Mouse (Mus musculus) limb, embryonic 13.5 days (tissue): ENCODE measurements around the gene Rpap2. TPM values are rescaled to one million over a fixed set of nuclear protein-coding genes. Genes with fewer than 3 reads are reported as not detected.

Experiments
- ATAC-seq: fragments of 200-750 bp; cut with Nextera tagmentation; 2 replicates; pipeline ENCODE4 v1.8.0; 2017; ENCODE audit warnings: low read depth, moderate number of reproducible peaks, moderate TSS enrichment; ENCODE audit not compliant: low FRiP score
- H3K27ac ChIP-seq: fragments of 300-500 bp; sonication (generic); 2 replicates; pipeline ENCODE4 v1.5.1; 2015; ENCODE audit warnings: inconsistent platforms, mild to moderate bottlenecking, moderate library complexity
- H3K27me3 ChIP-seq: fragments of 300-500 bp; sonication (generic); 2 replicates; pipeline ENCODE4 v1.6.1; 2015; ENCODE audit warnings: mild to moderate bottlenecking, inconsistent platforms
- H3K36me3 ChIP-seq: fragments of 300-500 bp; sonication (generic); 2 replicates; pipeline ENCODE4 v1.6.1; 2015; ENCODE audit warnings: inconsistent platforms, mild to moderate bottlenecking, moderate library complexity
- H3K4me1 ChIP-seq: fragments of 300-500 bp; sonication (generic); 2 replicates; pipeline ENCODE4 v1.6.1; 2015; ENCODE audit warnings: inconsistent platforms
- H3K4me2 ChIP-seq: fragments of 300-500 bp; sonication (generic); replicated peaks from 2 replicates; pipeline ENCODE4 v1.6.1; 2015; ENCODE audit warnings: inconsistent platforms, mild to moderate bottlenecking, moderate library complexity
- H3K4me3 ChIP-seq: fragments of 300-500 bp; sonication (generic); 2 replicates; pipeline ENCODE4 v1.5.1; 2015; ENCODE audit warnings: moderate library complexity, mild to moderate bottlenecking, inconsistent platforms
- H3K9ac ChIP-seq: fragments of 300-500 bp; sonication (generic); 2 replicates; pipeline ENCODE4 v1.6.1; 2015; ENCODE audit warnings: mild to moderate bottlenecking, inconsistent platforms
- H3K9me3 ChIP-seq: fragments of 300-500 bp; sonication (generic); 2 replicates; pipeline ENCODE4 v1.6.1; 2016; ENCODE audit warnings: inconsistent platforms
- WGBS: fragments of 180-500 bp; shearing (Covaris S2); methylation state at CpG from one replicate; pipeline ENCODE4 v1.1.7; 2015; 5-methylcytosine and 5-hydroxymethylcytosine counted together
- polyA plus RNA-seq: library from polyadenylated mRNA; unstranded; fragments of >200 nt; fragmentation: Nextera tagmentation; extraction: Ambion mirVana; gene quantifications from 2 replicates; pipeline ENCODE4 v1.2.1, GENCODE M21; 2015

Gene Rpap2
- polyA plus RNA-seq, 1 experiment from 2014 or later = 20.5 TPM

- no peak; the same call in 1 of the 2 replicates for ATAC-seq
- peak overlapping the region; percentile 60 for H3K9ac ChIP-seq
- H3K36me3 ChIP-seq = no peaks in the 10 kb centered on the region
- no peaks in the 10 kb centered on the region for H3K9me3 ChIP-seq
- WGBS = 26% methylated on average over 9 of the region's 9 CpGs
- H3K4me3 ChIP-seq = peak overlapping the region; percentile 51
- H3K27me3 ChIP-seq = peaks cover 13% of the 10 kb centered on the region
- peaks cover 8% of the 10 kb centered on the region; the same call in 1 of the 2 replicates for H3K4me1 ChIP-seq
- no peak overlapping the region; the same call in 1 of the 2 replicates for H3K27ac ChIP-seq
- peak overlapping the region; percentile 72 for H3K4me2 ChIP-seq
These were observed 91.3 kb downstream of the Rpap2 start for GRCm38 (mm10) chr5:107688499-107688866.

DNA sequence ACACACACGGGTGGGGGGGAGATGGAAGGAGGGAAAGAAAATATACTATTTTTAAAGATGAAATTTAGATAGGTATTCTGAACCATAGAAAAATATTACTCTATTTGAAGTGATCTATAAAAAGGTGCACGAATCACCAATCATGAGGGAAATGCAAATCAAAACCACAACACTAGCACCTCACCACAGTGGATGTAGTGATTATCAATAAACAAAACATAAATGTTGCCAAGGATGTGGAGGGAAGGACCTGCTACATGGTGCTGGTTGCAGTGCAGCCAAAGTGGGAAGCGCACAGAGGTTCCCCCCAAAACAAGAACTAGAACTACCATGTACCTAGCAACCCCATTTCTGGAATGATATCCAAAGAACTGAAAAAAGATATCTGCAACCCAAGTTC lies 97.8 kb downstream of the Rpap2 start:
- Histone ChIP-seq H3K4me1 (no peaks in the 10 kb centered on the region), H3K27ac (no peak overlapping the region), H3K4me2 (no peak overlapping the region), H3K9me3 (0 out of 2 replicates have a peak, but pooled peaks cover 6% of the 10 kb centered on the region), H3K4me3 (no peak overlapping the region), H3K9ac (no peak overlapping the region), H3K27me3 (no peaks in the 10 kb centered on the region; the same call in 1 of the 2 replicates), H3K36me3 (no peaks in the 10 kb centered on the region)
- 80% methylated on average over 3 of the region's 3 CpGs for WGBS
- ATAC-seq = no peak

- 83% methylated on average over 8 of the region's 8 CpGs for WGBS
- Histone ChIP-seq H3K27me3 (no peaks in the 10 kb centered on the region), H3K36me3 (no peaks in the 10 kb centered on the region), H3K4me1 (no peaks in the 10 kb centered on the region), H3K9ac (no peak overlapping the region), H3K27ac (no peak overlapping the region), H3K4me2 (no peak overlapping the region), H3K4me3 (no peak overlapping the region), H3K9me3 (0 out of 2 replicates have a peak, but pooled peaks cover 6% of the 10 kb centered on the region)
- no peak for ATAC-seq
These were observed 101.7 kb downstream of the Rpap2 start for GRCm38 (mm10) chr5:107698888-107699287.

DNA sequence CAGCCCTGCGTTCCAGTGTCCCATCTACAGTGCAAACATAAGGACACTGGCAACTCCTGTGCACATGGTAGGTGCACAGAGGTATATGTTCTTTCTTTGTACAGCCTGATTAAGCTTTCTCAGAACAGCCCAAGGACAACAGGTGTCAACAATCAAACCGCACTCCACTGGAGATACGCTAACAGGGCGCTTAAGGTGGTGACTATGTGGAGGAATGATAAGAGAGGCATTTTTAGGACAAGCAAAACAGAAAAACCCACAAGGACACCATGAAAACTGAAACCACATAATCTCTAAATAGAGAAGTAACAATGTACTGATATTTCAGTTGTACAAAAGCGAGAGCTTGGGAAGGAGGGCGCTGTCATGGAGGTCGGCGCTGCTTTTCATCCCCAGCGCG lies 103.7 kb downstream of the Rpap2 start:
- WGBS = 89% methylated on average over 10 of the region's 10 CpGs
- Histone ChIP-seq H3K9me3 (0 out of 2 replicates have a peak, but pooled peaks cover 6% of the 10 kb centered on the region), H3K27ac (no peak overlapping the region), H3K27me3 (no peaks in the 10 kb centered on the region), H3K4me2 (no peak overlapping the region), H3K4me1 (no peaks in the 10 kb centered on the region), H3K36me3 (no peaks in the 10 kb centered on the region), H3K4me3 (no peak overlapping the region), H3K9ac (no peak overlapping the region)
- no peak for ATAC-seq

DNA sequence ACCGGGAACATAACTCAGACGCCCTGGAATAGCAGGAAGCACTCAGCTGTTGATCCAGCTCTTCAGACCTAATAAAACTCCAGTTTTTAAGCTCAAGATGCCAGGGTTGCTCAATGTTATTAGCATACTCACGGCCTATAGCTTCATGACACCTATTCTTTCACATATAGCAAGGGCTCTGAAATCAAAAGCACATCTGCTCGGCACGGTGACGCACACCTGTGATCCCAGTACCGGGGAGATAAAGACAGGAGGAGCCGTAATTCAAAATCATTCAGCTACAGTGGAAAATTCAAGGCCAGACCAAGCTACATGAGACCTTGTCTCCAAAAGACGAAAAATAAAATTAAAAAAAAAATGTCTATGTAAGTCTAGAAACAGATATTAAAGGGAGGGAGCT lies 104.5 kb downstream of the Rpap2 start:
- no peak overlapping the region for H3K4me2 ChIP-seq
- H3K9ac ChIP-seq = no peak overlapping the region
- H3K4me3 ChIP-seq = no peak overlapping the region
- no peaks in the 10 kb centered on the region for H3K4me1 ChIP-seq
- ATAC-seq = no peak
- no peaks in the 10 kb centered on the region for H3K36me3 ChIP-seq
- 0 out of 2 replicates have a peak, but pooled peaks cover 6% of the 10 kb centered on the region for H3K9me3 ChIP-seq
- H3K27ac ChIP-seq = no peak overlapping the region
- WGBS = 77% methylated on average over 9 of the region's 9 CpGs
- H3K27me3 ChIP-seq = no peaks in the 10 kb centered on the region

DNA sequence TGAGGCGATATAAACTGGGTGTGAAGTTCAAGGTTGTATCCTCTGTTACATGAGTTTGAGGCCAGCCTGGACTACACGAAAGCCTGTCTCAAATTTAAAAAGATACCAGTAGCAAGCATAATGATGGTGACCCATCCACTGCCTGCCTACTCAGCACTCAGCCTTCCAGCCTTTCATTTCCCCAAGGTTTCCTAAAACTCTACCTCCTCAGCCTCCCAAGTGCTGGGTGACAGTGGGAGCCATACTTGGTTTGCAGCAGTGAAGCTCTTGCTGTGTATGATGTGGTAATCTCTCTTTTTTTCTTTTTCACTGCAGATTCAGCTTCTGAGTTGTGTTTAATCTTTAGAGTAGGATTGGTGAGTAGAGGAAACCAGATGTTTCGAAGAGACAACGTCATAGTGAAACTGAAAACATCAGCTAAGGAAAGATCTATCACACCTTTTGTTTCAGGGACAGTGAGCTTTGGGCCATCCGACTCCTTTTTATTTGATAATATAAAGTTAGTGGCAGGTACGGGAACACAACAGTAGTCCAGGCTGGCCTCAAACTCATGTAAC lies 106.1 kb downstream of the Rpap2 start:
- WGBS = 82% methylated on average over 6 of the region's 6 CpGs
- H3K9ac ChIP-seq = no peak overlapping the region

DNA sequence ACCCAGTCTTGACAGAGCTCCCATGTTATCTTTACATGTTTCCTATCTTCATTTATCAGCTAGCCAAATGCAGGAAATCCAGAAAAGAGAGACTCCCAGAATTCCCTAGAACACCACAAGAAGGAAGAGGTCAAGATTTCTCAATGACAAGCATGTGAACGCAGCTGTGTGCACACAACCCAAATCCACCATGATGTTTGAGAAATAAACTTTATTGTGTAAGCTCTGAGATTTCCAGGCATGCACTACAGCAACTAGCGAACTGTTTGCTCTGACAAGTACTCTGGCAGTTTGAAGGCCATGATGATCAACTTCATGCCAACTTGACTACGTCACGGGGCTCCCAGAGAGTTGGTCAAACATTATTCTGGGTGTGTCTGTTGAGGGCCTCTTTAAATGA lies 108.6 kb downstream of the Rpap2 start:
- Histone ChIP-seq H3K4me2 (no peak overlapping the region), H3K27me3 (peaks cover 9% of the 10 kb centered on the region), H3K9ac (no peak overlapping the region), H3K36me3 (no peaks in the 10 kb centered on the region), H3K4me3 (no peak overlapping the region), H3K27ac (no peak overlapping the region), H3K4me1 (no peaks in the 10 kb centered on the region), H3K9me3 (no peaks in the 10 kb centered on the region)
- 86% methylated on average over 4 of the region's 4 CpGs for WGBS
- no peak for ATAC-seq

More for the DNA sequence above, 106.1 kb downstream of the Rpap2 start:
- H3K4me2 ChIP-seq = no peak overlapping the region
- H3K4me3 ChIP-seq = no peak overlapping the region
- H3K27ac ChIP-seq = no peak overlapping the region
- ATAC-seq = no peak
- 0 out of 2 replicates have a peak, but pooled peaks cover 4% of the 10 kb centered on the region for H3K27me3 ChIP-seq
- no peaks in the 10 kb centered on the region for H3K36me3 ChIP-seq
- H3K4me1 ChIP-seq = no peaks in the 10 kb centered on the region
- no peaks in the 10 kb centered on the region for H3K9me3 ChIP-seq

- Histone ChIP-seq H3K9ac (no peak overlapping the region), H3K9me3 (no peaks in the 10 kb centered on the region), H3K27ac (no peak overlapping the region), H3K4me3 (no peak overlapping the region), H3K4me1 (no peaks in the 10 kb centered on the region), H3K27me3 (peaks cover 12% of the 10 kb centered on the region), H3K36me3 (no peaks in the 10 kb centered on the region), H3K4me2 (no peak overlapping the region)
- ATAC-seq = no peak
- 81% methylated on average over 1 of the region's 1 CpGs for WGBS
These were observed 109.1 kb downstream of the Rpap2 start for GRCm38 (mm10) chr5:107706262-107706661.

- H3K4me1 ChIP-seq = no peaks in the 10 kb centered on the region
- no peak overlapping the region for H3K4me3 ChIP-seq
- no peaks in the 10 kb centered on the region for H3K36me3 ChIP-seq
- WGBS = 85% methylated on average over 8 of the region's 8 CpGs
- H3K4me2 ChIP-seq = no peak overlapping the region
- H3K9ac ChIP-seq = no peak overlapping the region
- no peak overlapping the region for H3K27ac ChIP-seq
- H3K27me3 ChIP-seq = peaks cover 24% of the 10 kb centered on the region
- ATAC-seq = no peak
- H3K9me3 ChIP-seq = no peaks in the 10 kb centered on the region
These were observed 111.1 kb downstream of the Rpap2 start for GRCm38 (mm10) chr5:107708124-107708797.

Other genes starting within 250 kb of the Rpap2 start
- 1.9 and 2.3 TPM in 2 replicates for gene Ephx4, start 194.6 kb upstream of the Rpap2 start, polyA plus RNA-seq
- gene Lpcat2b, start 165.8 kb upstream of the Rpap2 start, polyA plus RNA-seq = not detected in 2 replicates
- 5.7 and 7.0 TPM in 2 replicates for gene Btbd8, start 159.4 kb upstream of the Rpap2 start, polyA plus RNA-seq
- 0.51 and 0.64 TPM in 2 replicates for gene Gm42669, start 89.8 kb upstream of the Rpap2 start, polyA plus RNA-seq
- 0.13 and 0.17 TPM in 2 replicates for gene 1700028K03Rik, start 62.7 kb upstream of the Rpap2 start, polyA plus RNA-seq
- 44.1 and 46.4 TPM in 2 replicates for gene Glmn, start 515 bp downstream of the Rpap2 start, polyA plus RNA-seq
- 0.08 and 0.09 TPM in 2 replicates for gene Gfi1, start 128.7 kb downstream of the Rpap2 start, polyA plus RNA-seq
- gene Ube2d2b, start 232.7 kb downstream of the Rpap2 start, polyA plus RNA-seq = 0.14 and 0.17 TPM in 2 replicates